Mouse (Mus musculus) kidney, adult 18-20 months (tissue): ENCODE measurements at regions not wholly inside any gene's neighbourhood (a gene's known extent, or its start where the extent isn't known, plus 50 kb on each side); places are given as distances from the start of the nearest gene placed in this dataset.
A peak's percentile ranks its signal among the peaks of the same experiment; 100 is the strongest.

Experiments used
- DNase-seq: peaks from one replicate; pipeline ENCODE4 v3.0.0; 2021

DNA sequence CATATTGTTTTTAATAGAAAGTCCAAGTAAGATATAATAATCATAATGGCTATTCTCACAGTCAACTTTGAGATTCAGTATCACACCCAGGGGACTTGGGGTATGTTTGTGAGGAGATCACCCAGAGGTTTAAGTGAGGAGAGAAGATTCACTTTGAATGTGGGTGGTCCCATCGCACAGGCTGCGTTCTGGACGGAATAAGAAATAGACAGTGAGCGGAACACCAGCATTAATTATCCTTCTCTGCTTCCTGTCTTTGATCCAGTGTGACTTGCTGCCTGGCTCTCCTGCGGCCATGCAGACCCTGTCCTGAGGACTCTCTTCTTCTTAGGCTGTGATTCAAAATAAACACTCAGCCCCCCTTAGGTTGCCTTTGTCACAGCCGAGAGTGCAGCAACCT is 60.6 kb upstream of the Kras start:
- DNase-seq: no peak

DNA sequence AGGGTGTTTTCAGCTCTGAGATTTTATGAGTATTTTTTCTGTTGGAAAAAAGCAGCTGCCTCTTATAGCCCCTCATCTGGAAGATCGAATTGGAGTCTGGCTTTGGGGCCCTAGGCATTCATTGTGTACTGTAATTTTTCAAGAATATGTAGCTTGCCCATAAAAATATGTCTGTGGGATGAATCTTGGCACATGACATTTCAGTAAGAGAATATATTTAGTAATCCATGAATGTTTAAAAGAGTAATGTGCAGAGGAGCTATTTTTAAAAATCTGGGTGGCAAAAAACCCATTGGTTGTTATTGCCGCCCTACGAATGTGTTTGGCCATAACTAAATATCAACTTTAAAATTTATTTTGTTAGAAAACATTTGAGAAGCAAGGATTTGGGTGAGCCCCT is 59.0 kb upstream of the Kras start:
- no peak for DNase-seq

DNA sequence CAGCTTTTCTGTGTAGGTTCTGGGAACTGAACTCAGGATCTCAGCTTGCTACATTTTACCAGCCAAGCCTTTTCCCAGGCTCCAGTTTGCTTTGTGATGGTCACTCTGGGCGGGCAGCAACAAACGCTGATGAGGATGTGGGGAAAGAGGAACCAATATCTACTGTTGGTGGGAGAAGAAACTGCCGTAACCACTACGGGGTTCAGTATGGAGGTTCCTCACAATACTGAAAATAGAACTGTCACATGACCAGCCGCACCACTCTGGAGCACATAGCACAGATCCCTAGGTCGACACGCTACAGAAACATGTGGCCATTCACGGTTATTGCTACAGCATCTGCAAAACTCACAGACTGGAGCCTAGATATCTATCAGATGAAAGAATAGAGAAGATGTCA is 57.2 kb upstream of the Kras start:
- no peak for DNase-seq

DNA sequence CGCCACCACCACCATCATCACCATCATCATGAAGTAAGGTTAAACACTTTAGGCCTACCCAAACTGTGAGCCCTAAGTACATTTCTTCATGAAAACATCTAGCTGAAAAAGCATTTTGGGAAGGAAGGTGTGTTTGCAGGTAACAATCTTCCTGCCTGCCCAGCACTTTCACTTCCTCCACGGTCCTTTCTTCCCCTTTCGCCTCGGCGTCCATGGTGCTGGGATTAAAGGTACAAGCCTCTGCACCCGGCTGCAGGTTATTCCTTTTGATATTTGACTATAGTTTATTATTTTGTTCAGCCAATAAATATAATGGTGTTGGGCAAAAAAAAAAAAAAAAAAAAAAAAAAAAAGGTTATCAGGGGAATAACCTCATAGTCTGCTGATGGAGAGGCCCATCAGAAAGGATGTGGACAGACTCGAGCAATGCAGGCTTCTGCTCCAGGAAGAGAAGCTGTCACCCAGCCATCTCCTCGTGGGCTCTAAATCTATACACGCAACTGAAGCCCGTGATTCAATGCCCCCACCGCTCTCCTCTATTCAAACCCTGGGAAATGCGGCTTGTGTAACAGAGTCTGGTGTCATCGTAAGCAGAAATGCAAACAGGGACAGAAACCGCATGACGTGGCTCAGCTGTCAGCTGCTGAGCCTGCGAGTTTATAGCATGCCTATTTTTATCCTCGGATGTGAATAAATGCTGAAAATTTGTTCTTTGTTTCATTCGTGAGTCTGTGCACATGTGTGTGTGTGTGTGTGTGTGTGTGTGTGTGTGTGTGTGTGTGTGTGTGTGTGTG is 56.5 kb upstream of the Kras start:
- DNase-seq: no peak

DNA sequence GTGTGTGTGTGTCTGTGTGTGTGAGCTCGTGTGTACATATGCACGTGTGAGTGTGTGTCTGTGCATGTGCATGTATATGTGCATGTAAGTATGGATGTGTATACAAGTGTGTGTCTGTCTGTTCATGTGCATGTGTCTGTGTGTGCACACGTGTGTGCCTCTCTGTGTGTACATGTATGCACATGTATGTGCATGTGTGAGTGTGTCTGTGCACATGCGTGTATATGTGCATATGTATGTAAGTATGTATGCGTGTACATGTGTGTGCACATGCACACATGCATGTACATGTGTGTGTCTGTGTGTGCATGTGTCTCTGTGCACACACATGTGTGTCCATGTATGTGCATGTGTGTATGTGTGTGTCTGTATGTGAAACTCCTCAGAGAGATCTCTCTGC is 55.6 kb upstream of the Kras start:
- no peak for DNase-seq

DNA sequence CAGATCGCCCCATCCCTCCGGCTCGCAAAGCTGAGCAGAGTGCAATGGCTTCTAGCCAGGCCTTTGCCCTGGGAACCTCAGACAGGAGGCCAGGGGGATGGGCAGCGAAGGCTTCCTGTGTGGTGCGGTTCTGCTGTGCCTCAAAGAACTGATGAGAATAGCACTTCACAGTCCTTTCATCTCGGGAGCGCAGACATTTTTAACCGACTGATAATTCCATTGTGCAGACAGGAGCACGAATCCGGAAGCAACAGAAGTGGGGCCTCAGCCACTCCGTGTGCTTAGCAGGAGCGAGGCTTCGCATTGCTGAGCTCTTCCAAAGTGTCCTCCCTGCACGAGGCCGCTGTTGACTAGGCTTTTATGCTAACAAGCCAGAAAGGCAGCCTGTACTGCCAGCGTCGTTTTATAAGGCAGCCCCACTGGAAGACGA is 53.6 kb upstream of the Kras start:
- peak; percentile 53 for DNase-seq

DNA sequence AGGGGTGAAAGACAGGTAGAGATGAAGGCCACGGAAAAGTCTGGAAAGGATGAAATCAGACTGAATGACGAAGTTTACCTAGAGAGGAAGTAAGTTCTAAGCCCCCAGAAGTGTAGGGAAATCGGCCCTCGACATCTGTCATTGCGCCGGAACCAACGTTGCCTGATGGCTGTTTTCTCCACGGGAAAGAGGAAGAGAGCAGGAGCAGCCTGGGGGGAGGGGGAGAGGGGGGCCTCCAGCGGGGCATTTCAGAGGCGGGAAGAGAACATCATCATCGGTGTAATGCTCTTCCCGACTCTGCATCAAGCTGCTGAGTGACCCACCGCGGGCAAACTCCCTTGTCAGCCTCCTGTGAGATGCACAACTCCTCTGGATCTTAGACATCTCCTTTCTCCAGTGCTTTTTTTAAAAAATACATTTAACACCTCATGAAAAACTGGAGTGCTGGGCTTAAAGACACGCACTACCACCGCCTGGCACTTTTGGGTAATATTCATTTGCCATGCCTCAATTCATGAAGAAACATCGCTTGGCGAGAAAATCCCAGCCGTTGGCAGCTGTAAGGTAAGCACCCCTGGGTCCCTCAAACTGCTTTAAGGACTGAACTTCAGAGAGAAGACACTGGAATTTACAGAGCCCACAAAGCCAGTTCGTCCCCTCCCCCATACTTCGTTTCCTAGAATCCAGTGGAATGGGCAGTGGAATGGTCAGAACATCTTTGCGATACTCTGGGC is 53.0 kb upstream of the Kras start:
- DNase-seq: no peak

DNA sequence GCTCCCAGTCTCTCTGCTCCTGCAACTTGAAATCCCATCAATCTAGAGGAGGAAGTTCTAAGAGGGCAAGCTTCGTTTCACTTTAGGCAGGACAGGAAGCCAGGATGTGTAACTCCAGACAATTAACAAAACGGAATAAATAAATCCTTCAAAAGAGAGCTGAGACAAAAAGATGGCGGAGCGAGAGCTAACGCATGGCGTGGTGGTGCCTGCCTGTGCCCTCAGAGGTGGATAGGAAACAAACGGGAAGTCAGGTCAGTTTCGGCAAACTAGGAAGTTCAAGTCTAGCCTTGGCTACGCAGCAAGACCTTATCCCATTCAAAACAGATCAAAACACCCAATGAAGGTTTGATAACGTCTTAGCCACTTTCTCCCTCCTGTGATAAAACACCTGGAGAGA is 52.1 kb upstream of the Kras start:
- no peak for DNase-seq

DNA sequence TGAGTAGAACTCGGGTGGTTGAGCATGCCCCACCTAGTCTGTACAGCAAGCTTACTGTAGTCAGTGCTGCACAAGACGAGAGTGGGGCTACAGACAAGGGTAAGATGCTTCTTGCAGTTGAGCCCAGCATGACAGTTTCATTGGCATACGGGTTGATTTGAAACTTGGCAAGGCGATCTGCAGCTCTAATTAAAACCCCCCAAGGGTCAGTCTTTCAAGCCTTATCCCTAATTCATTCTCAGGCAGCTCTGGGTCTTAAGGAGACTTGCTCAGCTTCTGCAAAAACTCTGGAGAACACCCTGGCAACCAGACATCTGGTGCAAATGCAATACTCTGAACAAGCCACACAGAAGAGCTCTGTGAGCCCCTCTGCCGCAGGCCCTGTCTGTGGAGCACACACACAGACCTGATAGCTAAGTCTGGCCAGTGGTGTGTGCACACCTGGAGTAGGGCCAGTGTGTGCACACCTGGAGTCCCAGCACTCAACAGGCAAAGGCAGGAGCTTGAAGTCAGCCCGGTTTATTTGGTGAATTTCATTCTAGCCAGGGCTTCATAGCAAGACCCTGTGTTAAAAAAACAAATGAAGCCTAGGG is 50.3 kb upstream of the Kras start:
- DNase-seq: no peak
